Mouse (Mus musculus): ENCODE results near the gene Rabac1. TPM values are rescaled to one million over a fixed set of nuclear protein-coding genes. Genes with fewer than 3 reads are reported as not detected.

Rabac1 gene
- 244 and 306 TPM in 2 replicates for polyA plus RNA-seq (2012; rRNA removed)

- TF ChIP-seq POLR2A (IDR thresholded peaks at IDR 0.05; ENCODE audit: borderline replicate concordance, extremely low read depth, insufficient read depth, insufficient read length, poor library complexity, severe bottlenecking) (peak; percentile 64; the same call in 1 of the 2 replicates), CTCF (IDR thresholded peaks at IDR 0.05; ENCODE audit: borderline replicate concordance, extremely low read depth, insufficient read depth, insufficient read length) (peak; percentile 34; the same call in 1 of the 2 replicates)
Observed at GRCm38 (mm10) chr7:24971972-24972893, at the start of gene Rabac1. TSS of gene Rabac1 (minus strand) at chr7:24972754.

GRCm38 (mm10) chr7:25011592-25011991 lies 39.0 kb upstream of the Rabac1 start:
- DNase-seq (ENCODE audit: low read depth): no peak
- TF ChIP-seq POLR2A (IDR thresholded peaks at IDR 0.05; ENCODE audit: borderline replicate concordance, extremely low read depth, insufficient read depth, insufficient read length, poor library complexity, severe bottlenecking) (no peak), CTCF (IDR thresholded peaks at IDR 0.05; ENCODE audit: borderline replicate concordance, extremely low read depth, insufficient read depth, insufficient read length) (no peak)

More at GRCm38 (mm10) chr7:24971972-24972893, at the start of gene Rabac1:
- peak; percentile 98 for DNase-seq (ENCODE audit: low read depth)

GRCm38 (mm10) chr7:25010090-25010913 lies 37.7 kb upstream of the Rabac1 start:
- TF ChIP-seq CTCF (IDR thresholded peaks at IDR 0.05; ENCODE audit: borderline replicate concordance, extremely low read depth, insufficient read depth, insufficient read length) (peak; percentile 73), POLR2A (IDR thresholded peaks at IDR 0.05; ENCODE audit: borderline replicate concordance, extremely low read depth, insufficient read depth, insufficient read length, poor library complexity, severe bottlenecking) (no peak)
- DNase-seq (ENCODE audit: low read depth): peak; percentile 74

GRCm38 (mm10) chr7:25009099-25009700 lies 36.6 kb upstream of the Rabac1 start:
- no peak for TF ChIP-seq POLR2A (IDR thresholded peaks at IDR 0.05; ENCODE audit: borderline replicate concordance, extremely low read depth, insufficient read depth, insufficient read length, poor library complexity, severe bottlenecking)
- no peak for TF ChIP-seq CTCF (IDR thresholded peaks at IDR 0.05; ENCODE audit: borderline replicate concordance, extremely low read depth, insufficient read depth, insufficient read length)
- DNase-seq (ENCODE audit: low read depth): peak; percentile 89

- TF ChIP-seq POLR2A (IDR thresholded peaks at IDR 0.05; ENCODE audit: borderline replicate concordance, extremely low read depth, insufficient read depth, insufficient read length, poor library complexity, severe bottlenecking) (no peak), CTCF (IDR thresholded peaks at IDR 0.05; ENCODE audit: borderline replicate concordance, extremely low read depth, insufficient read depth, insufficient read length) (no peak)
- DNase-seq (ENCODE audit: low read depth): peak; percentile 70
Observed at GRCm38 (mm10) chr7:25008635-25009034, 36.1 kb upstream of the Rabac1 start.

GRCm38 (mm10) chr7:25007609-25008374 lies 35.2 kb upstream of the Rabac1 start:
- DNase-seq (ENCODE audit: low read depth): peak; percentile 96
- TF ChIP-seq POLR2A (IDR thresholded peaks at IDR 0.05; ENCODE audit: borderline replicate concordance, extremely low read depth, insufficient read depth, insufficient read length, poor library complexity, severe bottlenecking) (no peak), CTCF (IDR thresholded peaks at IDR 0.05; ENCODE audit: borderline replicate concordance, extremely low read depth, insufficient read depth, insufficient read length) (no peak)

- no peak for DNase-seq (ENCODE audit: low read depth)
- TF ChIP-seq CTCF (IDR thresholded peaks at IDR 0.05; ENCODE audit: borderline replicate concordance, extremely low read depth, insufficient read depth, insufficient read length) (no peak), POLR2A (IDR thresholded peaks at IDR 0.05; ENCODE audit: borderline replicate concordance, extremely low read depth, insufficient read depth, insufficient read length, poor library complexity, severe bottlenecking) (no peak)
Observed at GRCm38 (mm10) chr7:25006586-25007364, 34.2 kb upstream of the Rabac1 start.

- TF ChIP-seq POLR2A (IDR thresholded peaks at IDR 0.05; ENCODE audit: borderline replicate concordance, extremely low read depth, insufficient read depth, insufficient read length, poor library complexity, severe bottlenecking) (no peak), CTCF (IDR thresholded peaks at IDR 0.05; ENCODE audit: borderline replicate concordance, extremely low read depth, insufficient read depth, insufficient read length) (no peak)
- DNase-seq (ENCODE audit: low read depth): no peak
Observed at GRCm38 (mm10) chr7:25006171-25006570, 33.6 kb upstream of the Rabac1 start.

GRCm38 (mm10) chr7:25005421-25006065 lies 33.0 kb upstream of the Rabac1 start, which contains the start of gene Atp1a3:
TSS of gene Atp1a3 (minus strand) at chr7:25005958.
- peak; percentile 95 for DNase-seq (ENCODE audit: low read depth)
- no peak for TF ChIP-seq CTCF (IDR thresholded peaks at IDR 0.05; ENCODE audit: borderline replicate concordance, extremely low read depth, insufficient read depth, insufficient read length)
- TF ChIP-seq POLR2A (IDR thresholded peaks at IDR 0.05; ENCODE audit: borderline replicate concordance, extremely low read depth, insufficient read depth, insufficient read length, poor library complexity, severe bottlenecking): peak; percentile 93
